Mouse (Mus musculus): ENCODE data around the gene Pdzrn3. TPM values are rescaled to one million over a fixed set of nuclear protein-coding genes. Genes with fewer than 3 reads are reported as not detected.

Pdzrn3 gene
- polyA plus RNA-seq, 1 experiment from 2014 or later: 0.46 TPM

- H3K27me3 ChIP-seq: no peaks in the 10 kb centered on the region
- H3K4me2 ChIP-seq: no peak overlapping the region
- H3K9me3 ChIP-seq (replicated peaks): no peaks in the 10 kb centered on the region
- no peak overlapping the region for H3K4me3 ChIP-seq (replicated peaks)
- no peak overlapping the region for H3K27ac ChIP-seq (replicated peaks)
- ATAC-seq (ENCODE audit: insufficient read depth): no peak
- 67% methylated on average over 4 of the region's 4 CpGs for WGBS (ENCODE audit: insufficient replicate concordance)
- peaks cover 7% of the 10 kb centered on the region; the same call in 1 of the 2 replicates for H3K4me1 ChIP-seq (replicated peaks)
- H3K36me3 ChIP-seq (replicated peaks): no peaks in the 10 kb centered on the region
- H3K9ac ChIP-seq: no peak overlapping the region
Observed at GRCm38 (mm10) chr6:101289428-101289827, 88.3 kb downstream of the Pdzrn3 start.

- Histone ChIP-seq H3K27me3 (no peaks in the 10 kb centered on the region), H3K4me2 (no peak overlapping the region), H3K27ac (replicated peaks) (no peak overlapping the region), H3K4me3 (replicated peaks) (no peak overlapping the region), H3K4me1 (replicated peaks) (peaks cover 7% of the 10 kb centered on the region; the same call in 1 of the 2 replicates), H3K9me3 (replicated peaks) (no peaks in the 10 kb centered on the region), H3K36me3 (replicated peaks) (no peaks in the 10 kb centered on the region), H3K9ac (no peak overlapping the region)
- WGBS (ENCODE audit: insufficient replicate concordance): 54% methylated on average over 5 of the region's 5 CpGs
- no peak for ATAC-seq (ENCODE audit: insufficient read depth)
Observed at GRCm38 (mm10) chr6:101287566-101288173, 90.0 kb downstream of the Pdzrn3 start.

- H3K9me3 ChIP-seq (replicated peaks): no peaks in the 10 kb centered on the region
- peaks cover 4% of the 10 kb centered on the region; the same call in 1 of the 2 replicates for H3K4me1 ChIP-seq (replicated peaks)
- WGBS (ENCODE audit: insufficient replicate concordance): 39% methylated on average over 2 of the region's 2 CpGs
- H3K4me3 ChIP-seq (replicated peaks): no peak overlapping the region
- no peaks in the 10 kb centered on the region for H3K27me3 ChIP-seq
- no peak for ATAC-seq (ENCODE audit: insufficient read depth)
- H3K36me3 ChIP-seq (replicated peaks): no peaks in the 10 kb centered on the region
- H3K9ac ChIP-seq: no peak overlapping the region
- no peak overlapping the region for H3K27ac ChIP-seq (replicated peaks)
- no peak overlapping the region for H3K4me2 ChIP-seq
Observed at GRCm38 (mm10) chr6:101287077-101287476, 90.6 kb downstream of the Pdzrn3 start.

GRCm38 (mm10) chr6:101284368-101284955, 93.2 kb downstream of the Pdzrn3 start:
- Histone ChIP-seq H3K4me1 (replicated peaks) (no peaks in the 10 kb centered on the region), H3K27ac (replicated peaks) (no peak overlapping the region), H3K27me3 (no peaks in the 10 kb centered on the region), H3K9ac (no peak overlapping the region), H3K36me3 (replicated peaks) (no peaks in the 10 kb centered on the region), H3K4me2 (no peak overlapping the region), H3K4me3 (replicated peaks) (no peak overlapping the region), H3K9me3 (replicated peaks) (no peaks in the 10 kb centered on the region)
- 75% methylated on average over 6 of the region's 6 CpGs for WGBS (ENCODE audit: insufficient replicate concordance)
- ATAC-seq (ENCODE audit: insufficient read depth): no peak

GRCm38 (mm10) chr6:101283891-101284290, 93.8 kb downstream of the Pdzrn3 start:
- Histone ChIP-seq H3K27ac (replicated peaks) (no peak overlapping the region), H3K9ac (no peak overlapping the region), H3K4me3 (replicated peaks) (no peak overlapping the region), H3K9me3 (replicated peaks) (no peaks in the 10 kb centered on the region), H3K4me1 (replicated peaks) (no peaks in the 10 kb centered on the region), H3K4me2 (no peak overlapping the region), H3K27me3 (no peaks in the 10 kb centered on the region), H3K36me3 (replicated peaks) (no peaks in the 10 kb centered on the region)
- WGBS (ENCODE audit: insufficient replicate concordance): 62% methylated on average over 3 of the region's 3 CpGs
- ATAC-seq (ENCODE audit: insufficient read depth): no peak

- ATAC-seq (ENCODE audit: insufficient read depth): no peak
- Histone ChIP-seq H3K4me3 (replicated peaks) (no peak overlapping the region), H3K9me3 (replicated peaks) (no peaks in the 10 kb centered on the region), H3K27me3 (no peaks in the 10 kb centered on the region), H3K27ac (replicated peaks) (no peak overlapping the region), H3K4me2 (no peak overlapping the region), H3K9ac (no peak overlapping the region), H3K36me3 (replicated peaks) (no peaks in the 10 kb centered on the region), H3K4me1 (replicated peaks) (no peaks in the 10 kb centered on the region; the same call in 1 of the 2 replicates)
- WGBS (ENCODE audit: insufficient replicate concordance): 50% methylated on average over 3 of the region's 3 CpGs
Observed at GRCm38 (mm10) chr6:101281644-101282043, 96.1 kb downstream of the Pdzrn3 start.

GRCm38 (mm10) chr6:101280811-101281218, 96.9 kb downstream of the Pdzrn3 start:
- H3K9me3 ChIP-seq (replicated peaks): no peaks in the 10 kb centered on the region
- H3K4me2 ChIP-seq: no peak overlapping the region
- no peak overlapping the region for H3K9ac ChIP-seq
- WGBS (ENCODE audit: insufficient replicate concordance): 46% methylated on average over 9 of the region's 9 CpGs
- H3K4me1 ChIP-seq (replicated peaks): no peaks in the 10 kb centered on the region; the same call in 1 of the 2 replicates
- no peaks in the 10 kb centered on the region for H3K27me3 ChIP-seq
- no peak overlapping the region for H3K27ac ChIP-seq (replicated peaks)
- no peak for ATAC-seq (ENCODE audit: insufficient read depth)
- H3K36me3 ChIP-seq (replicated peaks): no peaks in the 10 kb centered on the region
- H3K4me3 ChIP-seq (replicated peaks): no peak overlapping the region

GRCm38 (mm10) chr6:101278286-101278932, 99.3 kb downstream of the Pdzrn3 start:
- Histone ChIP-seq H3K36me3 (replicated peaks) (no peaks in the 10 kb centered on the region), H3K4me2 (no peak overlapping the region), H3K9ac (no peak overlapping the region), H3K4me1 (replicated peaks) (peaks cover 13% of the 10 kb centered on the region), H3K27me3 (no peaks in the 10 kb centered on the region), H3K27ac (replicated peaks) (no peak overlapping the region), H3K4me3 (replicated peaks) (no peak overlapping the region), H3K9me3 (replicated peaks) (no peaks in the 10 kb centered on the region)
- ATAC-seq (ENCODE audit: insufficient read depth): no peak
- WGBS (ENCODE audit: insufficient replicate concordance): 66% methylated on average over 13 of the region's 13 CpGs

- H3K4me1 ChIP-seq (replicated peaks): peaks cover 34% of the 10 kb centered on the region
- WGBS (ENCODE audit: insufficient replicate concordance): 75% methylated on average over 8 of the region's 8 CpGs
- H3K36me3 ChIP-seq (replicated peaks): no peaks in the 10 kb centered on the region
Observed at GRCm38 (mm10) chr6:101276261-101276660, 101.4 kb downstream of the Pdzrn3 start.

GRCm38 (mm10) chr6:101275806-101276205, 101.9 kb downstream of the Pdzrn3 start:
- ATAC-seq (ENCODE audit: insufficient read depth): no peak
- WGBS (ENCODE audit: insufficient replicate concordance): 78% methylated on average over 3 of the region's 3 CpGs
- Histone ChIP-seq H3K4me1 (replicated peaks) (peaks cover 39% of the 10 kb centered on the region), H3K27me3 (no peaks in the 10 kb centered on the region), H3K4me3 (replicated peaks) (no peak overlapping the region), H3K4me2 (no peak overlapping the region), H3K9ac (no peak overlapping the region), H3K36me3 (replicated peaks) (no peaks in the 10 kb centered on the region), H3K27ac (replicated peaks) (no peak overlapping the region), H3K9me3 (replicated peaks) (no peaks in the 10 kb centered on the region)

More at GRCm38 (mm10) chr6:101276261-101276660, 101.4 kb downstream of the Pdzrn3 start:
- no peaks in the 10 kb centered on the region for H3K27me3 ChIP-seq
- no peak overlapping the region for H3K4me3 ChIP-seq (replicated peaks)
- no peak for ATAC-seq (ENCODE audit: insufficient read depth)
- no peaks in the 10 kb centered on the region for H3K9me3 ChIP-seq (replicated peaks)
- no peak overlapping the region for H3K9ac ChIP-seq
- no peak overlapping the region for H3K4me2 ChIP-seq
- no peak overlapping the region for H3K27ac ChIP-seq (replicated peaks)

GRCm38 (mm10) chr6:101274846-101275245, 102.9 kb downstream of the Pdzrn3 start:
- no peaks in the 10 kb centered on the region for H3K36me3 ChIP-seq (replicated peaks)
- peaks cover 48% of the 10 kb centered on the region for H3K4me1 ChIP-seq (replicated peaks)
- H3K9ac ChIP-seq: no peak overlapping the region
- H3K27ac ChIP-seq (replicated peaks): no peak overlapping the region
- no peak for ATAC-seq (ENCODE audit: insufficient read depth)
- WGBS (ENCODE audit: insufficient replicate concordance): 57% methylated on average over 2 of the region's 2 CpGs
- H3K4me3 ChIP-seq (replicated peaks): no peak overlapping the region
- no peak overlapping the region for H3K4me2 ChIP-seq
- H3K9me3 ChIP-seq (replicated peaks): no peaks in the 10 kb centered on the region
- no peaks in the 10 kb centered on the region for H3K27me3 ChIP-seq

Measured in liver, embryonic 15.5 days (tissue).